In genomic region chr10:97035371-97035786, GRCm38 (mm10) we compare ENCODE assay signal across 10 mouse cellular contexts.
DNase-seq lines count a peak whose midpoint lies in the region; ATAC-seq lines count a peak whose summit lies in the region.
"Had no signal": no experiment of that assay in that cellular context is flagged by ENCODE, and none has a peak within 500 bp of the region (broad histone marks: within the 10 kb centered on the region; RNA-seq: fewer than 3 reads in every experiment).

No protein-coding gene starts in this region.

- H3K27ac ChIP-seq in kidney, embryonic 14.5 days (ENCODE audit: low read depth, low read length): no peak overlapping the region
- no peak overlapping the region for H3K27ac ChIP-seq in hindbrain, embryonic 14.5 days
- H3K27ac ChIP-seq: embryonic facial prominence, embryonic 12.5 days; limb, embryonic 15.5 days had no signal

- ATAC-seq in kidney, embryonic 14.5 days (ENCODE audit: low FRiP score, low TSS enrichment): no peak
- no peak for ATAC-seq in hindbrain, embryonic 14.5 days (ENCODE audit: low FRiP score)
- ATAC-seq: Patski had no signal

- intact Hi-C loops in heart, postnatal 14 days (cut with DNase I): no loop called here

- no peaks in the 10 kb centered on the region for H3K27me3 ChIP-seq in kidney, embryonic 14.5 days (ENCODE audit: control insufficient read depth, insufficient read depth, low read length)
- no peaks in the 10 kb centered on the region for H3K27me3 ChIP-seq in hindbrain, embryonic 14.5 days (ENCODE audit: control insufficient read depth, insufficient read depth, low read length)
- H3K27me3 ChIP-seq: embryonic facial prominence, embryonic 12.5 days; limb, embryonic 15.5 days; Patski had no signal

- WGBS in kidney, embryonic 14.5 days: 78% methylated on average over 12 of the region's 12 CpGs
- WGBS in hindbrain, embryonic 14.5 days: 67% methylated on average over 12 of the region's 12 CpGs

- H3K9me3 ChIP-seq in kidney, embryonic 14.5 days (ENCODE audit: control insufficient read depth, low read length): no peaks in the 10 kb centered on the region
- H3K9me3 ChIP-seq in hindbrain, embryonic 14.5 days (ENCODE audit: control insufficient read depth, low read length): no peaks in the 10 kb centered on the region
- H3K9me3 ChIP-seq: embryonic facial prominence, embryonic 12.5 days; limb, embryonic 15.5 days had no signal

- H3K4me2 ChIP-seq in kidney, embryonic 14.5 days (replicated peaks; ENCODE audit: low read depth, low read length): no peak overlapping the region
- H3K4me2 ChIP-seq in hindbrain, embryonic 14.5 days (replicated peaks): no peak overlapping the region
- H3K4me2 ChIP-seq: embryonic facial prominence, embryonic 12.5 days; limb, embryonic 15.5 days had no signal

- H3K36me3 ChIP-seq in kidney, embryonic 14.5 days (ENCODE audit: control insufficient read depth, insufficient read depth, low read length): no peaks in the 10 kb centered on the region
- no peaks in the 10 kb centered on the region for H3K36me3 ChIP-seq in hindbrain, embryonic 14.5 days (replicated peaks; ENCODE audit: control insufficient read depth, insufficient read depth)
- H3K36me3 ChIP-seq: embryonic facial prominence, embryonic 12.5 days; limb, embryonic 15.5 days had no signal

- H3K9ac ChIP-seq in kidney, embryonic 14.5 days (ENCODE audit: low read depth, low read length): no peak overlapping the region
- no peak overlapping the region for H3K9ac ChIP-seq in hindbrain, embryonic 14.5 days
- H3K9ac ChIP-seq: embryonic facial prominence, embryonic 12.5 days; limb, embryonic 15.5 days had no signal

- peak; percentile 9 for DNase-seq in kidney, postnatal 10 days
- peak; percentile 46 for DNase-seq in R1 (ENCODE audit: low read depth, low spot score)
- DNase-seq in cerebellum, adult 18-20 months: peak; percentile 57 to 61
- peak; percentile 5 to 19 for DNase-seq in heart, postnatal 14 days
- no peak for DNase-seq in thymus, postnatal 14 days
- no peak for DNase-seq in hindbrain, embryonic 14.5 days (ENCODE audit: low spot score)

- no peak overlapping the region for H3K4me3 ChIP-seq in kidney, embryonic 14.5 days (ENCODE audit: low read length)
- H3K4me3 ChIP-seq in hindbrain, embryonic 14.5 days (replicated peaks; ENCODE audit: low read length): no peak overlapping the region
- H3K4me3 ChIP-seq: embryonic facial prominence, embryonic 12.5 days; limb, embryonic 15.5 days had no signal

- H3K4me1 ChIP-seq in kidney, embryonic 14.5 days (ENCODE audit: control insufficient read depth, insufficient read depth, low read length): no peaks in the 10 kb centered on the region
- H3K4me1 ChIP-seq in hindbrain, embryonic 14.5 days (replicated peaks; ENCODE audit: control insufficient read depth, insufficient read depth, low read length): no peaks in the 10 kb centered on the region
- H3K4me1 ChIP-seq: embryonic facial prominence, embryonic 12.5 days had no signal

Comparison
In these comparisons a context has a peak if more than half of its experiments do, and no peak if none do; other contexts are left out.
1. DNase-seq: peak in kidney, postnatal 10 days (single experiment), R1 (single experiment), cerebellum, adult 18-20 months (2 of 2) and heart, postnatal 14 days (2 of 2); none in thymus, postnatal 14 days (single experiment) and hindbrain, embryonic 14.5 days (single experiment).